Mouse (Mus musculus): ENCODE data around the gene Rnf225. TPM values are rescaled to one million over a fixed set of nuclear protein-coding genes. Genes with fewer than 3 reads are reported as not detected.
"Not testable (repeated sequence)": the region's sequence is repeated elsewhere in the genome, so short reads cannot be mapped to it uniquely, and the experiment has no call there.

Gene Rnf225
- polyA plus RNA-seq (2015; fragmentation: Nextera tagmentation; extraction: Ambion mirVana), result 1.4 and 1.8 TPM in 2 replicates

GRCm38 (mm10) chr7:12927191-12927680 is at the start of gene Rnf225:
Gene Rnf225 (plus strand): TSS chr7:12927416.
- no peaks in the 10 kb centered on the region for H3K27me3 ChIP-seq (ENCODE audit: control insufficient read depth, insufficient read depth, low read depth, low read length)
- peak; percentile 59 for ATAC-seq (ENCODE audit: low read depth)
- peak within 1 kb of the TSS; percentile 43 for H3K4me3 ChIP-seq (ENCODE audit: low read length)
- no peak within 1 kb of the TSS for H3K27ac ChIP-seq (ENCODE audit: low read length)
- WGBS, result 19% methylated on average over 8 of the region's 8 CpGs
- H3K9ac ChIP-seq (ENCODE audit: low read length), result peak within 1 kb of the TSS; percentile 66
- H3K4me2 ChIP-seq (ENCODE audit: low read depth, low read length), result peak within 1 kb of the TSS; percentile 71
- H3K9me3 ChIP-seq (ENCODE audit: control insufficient read depth, low read length), result no peaks in the 10 kb centered on the region
- peaks cover 24% of the 10 kb centered on the region for H3K4me1 ChIP-seq (replicated peaks; ENCODE audit: control insufficient read depth, insufficient read depth, low read length)
- H3K36me3 ChIP-seq (ENCODE audit: control insufficient read depth, insufficient read depth, low read length), result peaks cover 36% of the 10 kb centered on the region

GRCm38 (mm10) chr7:12880036-12880435 is 47.2 kb upstream of the Rnf225 start:
- Histone ChIP-seq H3K4me3 (ENCODE audit: low read length) (no peak overlapping the region), H3K4me1 (replicated peaks; ENCODE audit: control insufficient read depth, insufficient read depth, low read length) (peaks cover 7% of the 10 kb centered on the region; the same call in 1 of the 2 replicates), H3K9me3 (ENCODE audit: control insufficient read depth, low read length) (no peaks in the 10 kb centered on the region), H3K27ac (ENCODE audit: low read length) (no peak overlapping the region), H3K4me2 (ENCODE audit: low read depth, low read length) (no peak overlapping the region), H3K36me3 (ENCODE audit: control insufficient read depth, insufficient read depth, low read length) (peaks cover 2% of the 10 kb centered on the region), H3K27me3 (ENCODE audit: control insufficient read depth, insufficient read depth, low read depth, low read length) (no peaks in the 10 kb centered on the region), H3K9ac (ENCODE audit: low read length) (no peak overlapping the region)
- no peak for ATAC-seq (ENCODE audit: low read depth)

GRCm38 (mm10) chr7:12880497-12880896 is 46.7 kb upstream of the Rnf225 start:
- ATAC-seq (ENCODE audit: low read depth); H3K36me3 ChIP-seq (ENCODE audit: control insufficient read depth, insufficient read depth, low read length); H3K27me3 ChIP-seq (ENCODE audit: control insufficient read depth, insufficient read depth, low read depth, low read length); H3K9me3 ChIP-seq (ENCODE audit: control insufficient read depth, low read length); H3K27ac ChIP-seq (ENCODE audit: low read length); H3K4me1 ChIP-seq (replicated peaks; ENCODE audit: control insufficient read depth, insufficient read depth, low read length): not testable (repeated sequence)
- 49% methylated on average over 8 of the region's 8 CpGs for WGBS
- H3K4me3 ChIP-seq (ENCODE audit: low read length), result peak overlapping the region; percentile 70
- peak overlapping the region; percentile 56 for H3K9ac ChIP-seq (ENCODE audit: low read length)
- H3K4me2 ChIP-seq (ENCODE audit: low read depth, low read length), result peak overlapping the region; percentile 79

- peak within 1 kb of the TSS; percentile 82 for H3K9ac ChIP-seq (ENCODE audit: low read length)
- H3K9me3 ChIP-seq (ENCODE audit: control insufficient read depth, low read length), result no peaks in the 10 kb centered on the region
- H3K27ac ChIP-seq (ENCODE audit: low read length), result no peak within 1 kb of the TSS
- peaks cover 10% of the 10 kb centered on the region for H3K36me3 ChIP-seq (ENCODE audit: control insufficient read depth, insufficient read depth, low read length)
- H3K4me2 ChIP-seq (ENCODE audit: low read depth, low read length), result peak within 1 kb of the TSS; percentile 79
- H3K4me1 ChIP-seq (replicated peaks; ENCODE audit: control insufficient read depth, insufficient read depth, low read length), result peaks cover 7% of the 10 kb centered on the region; the same call in 1 of the 2 replicates
- peak within 1 kb of the TSS; percentile 70 for H3K4me3 ChIP-seq (ENCODE audit: low read length)
- WGBS, result under 1% methylated on average over 35 of the region's 35 CpGs
- H3K27me3 ChIP-seq (ENCODE audit: control insufficient read depth, insufficient read depth, low read depth, low read length), result no peaks in the 10 kb centered on the region
- peak; percentile 100 for ATAC-seq (ENCODE audit: low read depth)
Measured at GRCm38 (mm10) chr7:12880911-12881660, 46.1 kb upstream of the Rnf225 start, which contains the start of gene Zfp128. Gene Zfp128 (plus strand): TSS chr7:12881177.

- Histone ChIP-seq H3K27ac (ENCODE audit: low read length) (no peak overlapping the region), H3K27me3 (ENCODE audit: control insufficient read depth, insufficient read depth, low read depth, low read length) (no peaks in the 10 kb centered on the region), H3K4me3 (ENCODE audit: low read length) (no peak overlapping the region), H3K9ac (ENCODE audit: low read length) (no peak overlapping the region), H3K9me3 (ENCODE audit: control insufficient read depth, low read length) (no peaks in the 10 kb centered on the region), H3K4me2 (ENCODE audit: low read depth, low read length) (no peak overlapping the region), H3K36me3 (ENCODE audit: control insufficient read depth, insufficient read depth, low read length) (peaks cover 32% of the 10 kb centered on the region), H3K4me1 (replicated peaks; ENCODE audit: control insufficient read depth, insufficient read depth, low read length) (peaks cover 4% of the 10 kb centered on the region; the same call in 1 of the 2 replicates)
- 89% methylated on average over 12 of the region's 12 CpGs for WGBS
- ATAC-seq (ENCODE audit: low read depth), result no peak
Measured at GRCm38 (mm10) chr7:12886563-12887266, 40.5 kb upstream of the Rnf225 start.

GRCm38 (mm10) chr7:12887585-12887984 is 39.6 kb upstream of the Rnf225 start:
- Histone ChIP-seq H3K27me3 (ENCODE audit: control insufficient read depth, insufficient read depth, low read depth, low read length) (no peaks in the 10 kb centered on the region), H3K36me3 (ENCODE audit: control insufficient read depth, insufficient read depth, low read length) (peaks cover 32% of the 10 kb centered on the region), H3K4me2 (ENCODE audit: low read depth, low read length) (no peak overlapping the region), H3K4me1 (replicated peaks; ENCODE audit: control insufficient read depth, insufficient read depth, low read length) (no peaks in the 10 kb centered on the region), H3K4me3 (ENCODE audit: low read length) (no peak overlapping the region), H3K9ac (ENCODE audit: low read length) (no peak overlapping the region), H3K27ac (ENCODE audit: low read length) (no peak overlapping the region), H3K9me3 (ENCODE audit: control insufficient read depth, low read length) (no peaks in the 10 kb centered on the region)
- ATAC-seq (ENCODE audit: low read depth), result no peak
- 91% methylated on average over 5 of the region's 5 CpGs for WGBS

- Histone ChIP-seq H3K36me3 (ENCODE audit: control insufficient read depth, insufficient read depth, low read length) (peaks cover 23% of the 10 kb centered on the region), H3K4me2 (ENCODE audit: low read depth, low read length) (no peak overlapping the region), H3K9ac (ENCODE audit: low read length) (no peak overlapping the region), H3K9me3 (ENCODE audit: control insufficient read depth, low read length) (no peaks in the 10 kb centered on the region), H3K27me3 (ENCODE audit: control insufficient read depth, insufficient read depth, low read depth, low read length) (no peaks in the 10 kb centered on the region), H3K4me1 (replicated peaks; ENCODE audit: control insufficient read depth, insufficient read depth, low read length) (no peaks in the 10 kb centered on the region), H3K27ac (ENCODE audit: low read length) (no peak overlapping the region), H3K4me3 (ENCODE audit: low read length) (no peak overlapping the region)
- 89% methylated on average over 14 of the region's 14 CpGs for WGBS
- ATAC-seq (ENCODE audit: low read depth), result no peak
Measured at GRCm38 (mm10) chr7:12890928-12891327, 36.3 kb upstream of the Rnf225 start.

- H3K4me1 ChIP-seq (replicated peaks; ENCODE audit: control insufficient read depth, insufficient read depth, low read length), result no peaks in the 10 kb centered on the region
- WGBS, result 77% methylated on average over 1 of the region's 1 CpGs
- H3K4me2 ChIP-seq (ENCODE audit: low read depth, low read length), result no peak overlapping the region
- ATAC-seq (ENCODE audit: low read depth), result no peak
- no peaks in the 10 kb centered on the region for H3K27me3 ChIP-seq (ENCODE audit: control insufficient read depth, insufficient read depth, low read depth, low read length)
- no peak overlapping the region for H3K4me3 ChIP-seq (ENCODE audit: low read length)
- H3K9ac ChIP-seq (ENCODE audit: low read length), result no peak overlapping the region
- peaks cover 22% of the 10 kb centered on the region for H3K36me3 ChIP-seq (ENCODE audit: control insufficient read depth, insufficient read depth, low read length)
- no peaks in the 10 kb centered on the region for H3K9me3 ChIP-seq (ENCODE audit: control insufficient read depth, low read length)
- H3K27ac ChIP-seq (ENCODE audit: low read length), result no peak overlapping the region
Measured at GRCm38 (mm10) chr7:12891334-12891733, 35.9 kb upstream of the Rnf225 start.
